Mouse (Mus musculus) G1E (cell line): ENCODE results near the gene Tex38.

Source experiments
- CTCF ChIP-seq: IDR thresholded peaks from 2 replicates; pipeline ENCODE4 v1.5.1; 2012; ENCODE audit warnings: low read depth, low read length, inconsistent platforms, mixed read lengths
- GATA2 ChIP-seq: IDR thresholded peaks from 2 replicates; pipeline ENCODE4 v1.6.1; 2012; ENCODE audit warnings: low read depth, low read length, inconsistent platforms, borderline replicate concordance

GRCm38 (mm10) chr4:115815606-115816005 lies 34.8 kb upstream of the Tex38 start:
- TF ChIP-seq CTCF (no peak), GATA2 (no peak)
